Mouse (Mus musculus): ENCODE measurements around the gene Fbxw7.

DNA sequence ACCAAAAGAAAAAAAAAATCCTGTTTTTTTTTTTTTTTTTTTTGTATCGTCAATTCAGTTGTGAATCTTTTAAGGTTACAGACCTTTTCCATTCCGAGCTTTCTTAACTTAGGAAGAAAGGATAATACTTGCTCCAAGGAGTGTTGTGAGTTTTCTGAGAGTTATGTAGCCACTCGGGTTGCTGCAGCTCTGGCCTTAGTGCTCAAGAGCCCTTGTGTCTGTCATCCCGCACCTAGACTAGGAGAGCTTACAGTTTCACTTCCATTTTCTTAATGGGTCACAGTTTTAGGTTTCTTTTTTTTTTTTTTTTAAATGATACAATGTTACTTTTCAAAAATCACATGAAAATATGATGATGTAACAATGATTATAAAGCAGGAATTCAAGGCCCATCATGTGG is 12.5 kb downstream of the Fbxw7 start:
- TF ChIP-seq POLR2A (IDR thresholded peaks at IDR 0.05; ENCODE audit: insufficient read depth, low read depth, low read length) (no peak), CTCF (IDR thresholded peaks at IDR 0.05; ENCODE audit: insufficient read depth, low read depth, low read length) (no peak)

Data from olfactory bulb, adult 2 months (tissue).